Mouse (Mus musculus) C2C12 (cell line): ENCODE measurements around the gene Clec16a.

Experiments
- CTCF ChIP-seq: IDR thresholded peaks from one replicate; pipeline ENCODE4 v1.5.1; 2011; ENCODE audit not compliant: control insufficient read depth, insufficient read depth, insufficient read length
- FOSL1 ChIP-seq: IDR thresholded peaks from one replicate; pipeline ENCODE4 v1.8.0; 2011; ENCODE audit warnings: mild to moderate bottlenecking, low read length; ENCODE audit not compliant: poor library complexity, insufficient read depth, severe bottlenecking
- MAX ChIP-seq: IDR thresholded peaks from one replicate; pipeline ENCODE4 v1.6.1; 2011; ENCODE audit warnings: mild to moderate bottlenecking, control low read depth
- USF1 ChIP-seq: IDR thresholded peaks from one replicate; pipeline ENCODE4 v1.6.1; 2011; ENCODE audit warnings: low read depth, mild to moderate bottlenecking, control low read depth, moderate library complexity

- TF ChIP-seq CTCF (no peak), USF1 (no peak), MAX (no peak), FOSL1 (no peak)
Observed at GRCm38 (mm10) chr16:10499122-10499521, 46.0 kb upstream of the Clec16a start.
